Mouse (Mus musculus): ENCODE results near the gene Ssc4d. TPM values are rescaled to one million over a fixed set of nuclear protein-coding genes. Genes with fewer than 3 reads are reported as not detected.
A peak's percentile ranks its signal among the peaks of the same experiment; 100 is the strongest.

Ssc4d gene
- polyA plus RNA-seq, 1 experiment, result 2.7 TPM

DNA sequence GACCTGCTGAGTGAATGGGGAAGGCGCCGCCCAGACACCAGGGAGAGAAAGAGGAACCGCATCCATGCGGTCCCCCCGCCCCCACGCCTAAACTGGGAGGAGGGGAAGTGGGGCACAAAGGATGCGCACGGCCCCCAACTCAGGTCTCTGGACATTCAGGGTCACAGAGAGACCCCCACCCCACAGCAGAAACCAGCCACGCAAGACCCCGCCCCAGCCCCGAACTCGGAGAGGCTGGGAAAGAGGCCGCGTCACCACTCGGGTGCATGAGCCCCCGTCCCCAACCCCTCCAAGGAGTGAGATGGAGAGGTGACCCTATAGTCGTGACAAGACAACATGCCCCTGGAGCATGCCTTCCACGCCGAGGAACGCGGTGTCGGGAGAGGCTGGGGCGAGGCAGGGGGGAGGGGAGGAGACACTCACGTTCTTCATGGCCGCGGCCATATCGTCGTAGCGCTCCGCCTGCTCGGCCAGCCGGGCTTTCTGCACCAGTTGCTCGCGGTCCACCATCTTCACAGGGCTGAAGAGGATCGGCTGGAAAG, 40.4 kb downstream of the Ssc4d start:
- H3K27ac ChIP-seq (ENCODE audit: insufficient read depth, low read length), result peak overlapping the region; percentile 87
- H3K4me3 ChIP-seq (ENCODE audit: insufficient read depth, low read length), result peak overlapping the region; percentile 96
- TF ChIP-seq CTCF (IDR thresholded peaks at IDR 0.05; ENCODE audit: extremely low read depth, insufficient read depth, low read length) (no peak), POLR2A (IDR thresholded peaks at IDR 0.05; ENCODE audit: extremely low read depth, insufficient read depth, low read length) (0 out of 2 replicates have a peak, but pooled peaks have one; percentile 12)
- H3K4me1 ChIP-seq (ENCODE audit: control insufficient read depth, insufficient read depth, low read length), result peaks cover 2% of the 10 kb centered on the region

DNA sequence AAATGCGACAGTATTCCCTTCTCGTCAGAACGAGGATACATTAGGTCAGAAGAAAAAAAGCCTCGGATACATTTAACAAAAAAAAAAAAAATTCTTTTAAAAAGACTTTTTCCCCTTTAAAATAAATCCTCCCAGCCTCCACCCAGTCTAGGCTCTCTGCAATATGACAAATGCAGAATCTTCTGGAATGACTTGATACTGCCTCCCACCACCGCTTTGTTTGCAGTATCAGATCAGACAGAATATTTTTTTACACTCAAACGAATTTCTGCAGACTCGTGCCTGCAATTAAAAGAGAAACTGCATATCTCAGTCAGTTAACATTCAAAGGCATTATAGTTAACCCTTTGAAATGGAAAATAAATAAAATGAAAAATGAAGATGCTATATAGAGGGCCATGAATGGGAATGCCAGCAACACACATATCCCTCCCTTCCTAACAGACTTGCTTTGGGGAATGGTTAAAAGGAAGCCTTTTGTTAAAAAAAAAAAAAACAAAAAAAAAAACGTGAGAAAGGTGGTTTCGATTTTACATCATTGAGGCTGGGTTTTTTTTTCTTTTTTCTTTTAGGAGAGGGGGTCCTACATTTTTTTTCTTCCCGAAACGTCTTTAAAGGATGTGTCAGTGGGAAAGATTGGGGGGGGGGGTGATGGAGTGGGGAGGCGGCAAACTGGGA, 41.0 kb downstream of the Ssc4d start:
- Histone ChIP-seq H3K27ac (ENCODE audit: insufficient read depth, low read length) (no peak overlapping the region), H3K4me3 (ENCODE audit: insufficient read depth, low read length) (peak overlapping the region; percentile 96), H3K4me1 (ENCODE audit: control insufficient read depth, insufficient read depth, low read length) (peaks cover 2% of the 10 kb centered on the region)
- TF ChIP-seq POLR2A (IDR thresholded peaks at IDR 0.05; ENCODE audit: extremely low read depth, insufficient read depth, low read length), result no peak
- no peak for TF ChIP-seq CTCF (IDR thresholded peaks at IDR 0.05; ENCODE audit: extremely low read depth, insufficient read depth, low read length)

DNA sequence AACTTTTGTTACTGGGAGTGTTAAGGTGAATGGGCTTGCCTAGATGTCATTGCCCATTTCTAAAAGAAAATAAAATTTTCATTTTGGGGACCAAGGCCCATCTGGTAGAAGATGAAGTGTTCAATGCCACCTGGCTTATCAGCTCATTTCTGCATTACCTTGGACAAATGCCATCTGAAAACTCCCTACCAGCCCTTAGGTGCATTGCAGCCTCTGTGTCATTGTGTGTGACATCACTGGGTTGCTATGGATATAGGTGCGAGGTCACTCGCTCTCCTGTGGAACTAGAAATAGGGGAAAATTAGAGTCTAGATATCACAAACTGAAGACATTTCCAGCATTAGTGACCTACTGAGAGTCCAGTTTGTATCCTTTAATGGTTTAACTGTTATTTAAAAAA, 42.0 kb downstream of the Ssc4d start:
- Histone ChIP-seq H3K27ac (ENCODE audit: insufficient read depth, low read length) (no peak overlapping the region), H3K4me1 (ENCODE audit: control insufficient read depth, insufficient read depth, low read length) (peaks cover 2% of the 10 kb centered on the region), H3K4me3 (ENCODE audit: insufficient read depth, low read length) (peak overlapping the region; percentile 96)
- TF ChIP-seq POLR2A (IDR thresholded peaks at IDR 0.05; ENCODE audit: extremely low read depth, insufficient read depth, low read length), result no peak
- no peak for TF ChIP-seq CTCF (IDR thresholded peaks at IDR 0.05; ENCODE audit: extremely low read depth, insufficient read depth, low read length)

DNA sequence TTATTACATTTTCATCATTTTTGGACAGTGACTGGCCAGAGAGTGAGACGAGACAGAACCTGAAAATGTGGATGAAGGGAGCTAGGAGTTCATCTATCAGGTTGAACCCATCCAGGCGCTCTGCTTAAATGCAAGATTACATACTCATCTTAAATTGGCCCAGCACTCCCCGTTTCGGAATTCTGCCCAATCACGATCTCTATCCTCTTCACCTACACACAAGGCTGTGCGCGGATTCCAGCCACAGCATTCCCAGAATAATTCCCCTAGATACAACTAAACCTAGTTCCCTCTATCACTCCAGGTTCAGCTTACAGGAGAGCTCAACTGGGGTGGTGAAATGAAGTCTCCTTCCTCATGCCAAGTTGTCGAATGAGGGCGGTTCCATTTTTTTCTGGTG, 42.8 kb downstream of the Ssc4d start:
- Histone ChIP-seq H3K4me3 (ENCODE audit: insufficient read depth, low read length) (peak overlapping the region; percentile 25), H3K27ac (ENCODE audit: insufficient read depth, low read length) (no peak overlapping the region), H3K4me1 (ENCODE audit: control insufficient read depth, insufficient read depth, low read length) (peaks cover 8% of the 10 kb centered on the region)
- TF ChIP-seq POLR2A (IDR thresholded peaks at IDR 0.05; ENCODE audit: extremely low read depth, insufficient read depth, low read length), result 0 out of 2 replicates have a peak, but pooled peaks have one; percentile 34
- TF ChIP-seq CTCF (IDR thresholded peaks at IDR 0.05; ENCODE audit: extremely low read depth, insufficient read depth, low read length), result no peak

DNA sequence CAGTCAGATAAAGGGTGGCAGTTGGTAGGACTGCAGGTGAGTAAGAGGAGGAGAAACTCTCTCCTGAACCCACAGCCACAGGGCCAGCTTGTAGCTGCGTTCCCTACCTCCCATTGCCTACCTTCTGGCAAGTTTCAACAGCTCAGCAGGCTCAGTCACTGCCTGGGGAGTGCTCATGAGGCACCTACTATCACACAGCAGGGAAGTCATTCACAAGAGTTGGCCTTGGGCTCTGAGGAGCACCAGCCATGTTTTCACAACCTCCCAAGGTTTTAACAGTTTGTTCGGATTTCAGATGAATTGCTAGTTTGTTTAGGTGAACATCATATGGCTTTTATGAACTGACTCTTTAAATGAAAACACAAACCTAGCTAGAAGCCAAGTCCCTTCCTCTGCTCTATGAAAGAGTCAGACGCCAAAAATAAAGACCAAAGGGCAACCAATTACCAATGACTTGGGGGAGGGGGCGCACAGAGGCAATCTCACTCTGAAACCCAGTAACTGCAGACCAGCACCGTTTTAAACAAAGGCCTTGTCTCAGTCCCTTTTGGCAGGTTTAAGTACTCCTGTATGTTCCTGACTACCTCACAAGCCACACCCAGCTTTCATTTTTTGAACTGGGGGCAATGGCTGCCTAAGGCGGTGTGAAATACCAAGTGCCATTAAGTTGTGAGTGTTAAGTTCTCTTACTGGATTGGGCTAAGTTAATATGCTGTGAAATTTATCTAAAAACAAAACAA, 44.5 kb downstream of the Ssc4d start:
- Histone ChIP-seq H3K4me1 (ENCODE audit: control insufficient read depth, insufficient read depth, low read length) (peaks cover 6% of the 10 kb centered on the region), H3K4me3 (ENCODE audit: insufficient read depth, low read length) (no peak overlapping the region), H3K27ac (ENCODE audit: insufficient read depth, low read length) (no peak overlapping the region)
- no peak; the same call in 1 of the 2 replicates for TF ChIP-seq POLR2A (IDR thresholded peaks at IDR 0.05; ENCODE audit: extremely low read depth, insufficient read depth, low read length)
- no peak for TF ChIP-seq CTCF (IDR thresholded peaks at IDR 0.05; ENCODE audit: extremely low read depth, insufficient read depth, low read length)

DNA sequence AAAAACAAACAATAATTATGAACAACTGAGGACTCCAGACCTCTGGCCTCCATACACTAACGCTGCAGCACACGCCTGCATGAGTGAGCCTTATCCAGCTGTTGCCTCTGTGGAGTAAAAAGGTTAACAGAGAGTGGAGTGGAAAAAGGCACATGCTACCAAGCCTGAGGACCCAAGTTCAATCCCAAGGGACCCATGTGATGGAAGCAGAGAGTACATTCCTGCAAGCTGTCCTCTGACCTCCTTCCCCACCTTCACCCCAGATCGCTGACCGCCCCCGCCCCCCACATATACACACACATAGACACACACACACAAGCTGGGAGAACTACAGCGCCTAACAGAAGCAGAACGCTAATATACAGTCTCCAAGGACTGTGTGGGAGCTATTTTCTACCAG, 50.4 kb downstream of the Ssc4d start:
- Histone ChIP-seq H3K4me1 (ENCODE audit: control insufficient read depth, insufficient read depth, low read length) (peaks cover 10% of the 10 kb centered on the region), H3K27ac (ENCODE audit: insufficient read depth, low read length) (no peak overlapping the region), H3K4me3 (ENCODE audit: insufficient read depth, low read length) (no peak overlapping the region)
- TF ChIP-seq POLR2A (IDR thresholded peaks at IDR 0.05; ENCODE audit: extremely low read depth, insufficient read depth, low read length) (no peak), CTCF (IDR thresholded peaks at IDR 0.05; ENCODE audit: extremely low read depth, insufficient read depth, low read length) (no peak)

DNA sequence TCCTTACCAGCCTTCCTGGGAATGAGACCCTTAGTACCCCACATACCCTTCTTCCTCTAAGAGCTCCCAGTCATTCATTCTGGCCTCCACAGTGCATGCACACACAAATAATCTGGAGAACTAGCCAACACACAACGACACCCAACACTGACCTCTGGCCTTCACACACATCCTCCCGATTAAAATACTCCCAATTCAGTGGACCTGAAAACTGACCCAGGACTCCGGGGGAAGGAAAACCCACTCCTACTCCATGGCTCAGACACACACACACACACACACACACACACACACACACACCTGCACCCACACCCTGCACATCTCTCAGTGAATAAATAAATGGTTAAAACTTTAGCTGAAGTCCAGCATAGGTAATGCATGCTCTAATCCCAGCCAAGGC, 54.4 kb downstream of the Ssc4d start:
- no peak for TF ChIP-seq POLR2A (IDR thresholded peaks at IDR 0.05; ENCODE audit: extremely low read depth, insufficient read depth, low read length)
- TF ChIP-seq CTCF (IDR thresholded peaks at IDR 0.05; ENCODE audit: extremely low read depth, insufficient read depth, low read length), result no peak
- H3K27ac ChIP-seq (ENCODE audit: insufficient read depth, low read length), result no peak overlapping the region
- H3K4me1 ChIP-seq (ENCODE audit: control insufficient read depth, insufficient read depth, low read length), result peaks cover 6% of the 10 kb centered on the region
- no peak overlapping the region for H3K4me3 ChIP-seq (ENCODE audit: insufficient read depth, low read length)

DNA sequence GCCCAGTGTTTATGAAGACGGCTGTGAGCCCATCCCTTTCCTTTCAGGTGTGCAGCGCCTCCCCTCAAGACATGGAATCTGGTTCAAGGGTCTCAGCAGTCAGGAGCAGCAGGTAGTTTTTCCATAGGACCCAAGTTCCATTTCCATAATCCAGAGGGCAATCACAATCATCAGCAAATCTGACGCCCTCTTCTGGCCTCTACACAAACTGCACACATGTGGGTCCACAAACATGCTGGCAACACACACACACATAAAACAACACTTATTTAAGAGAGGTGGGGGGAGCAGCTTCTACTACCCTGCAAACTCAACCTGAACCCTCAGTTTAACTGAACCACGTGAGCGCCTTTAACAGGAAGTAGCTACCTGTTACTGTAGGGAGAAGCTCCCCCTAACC, 55.7 kb downstream of the Ssc4d start:
- Histone ChIP-seq H3K4me3 (ENCODE audit: insufficient read depth, low read length) (no peak overlapping the region), H3K4me1 (ENCODE audit: control insufficient read depth, insufficient read depth, low read length) (peaks cover 6% of the 10 kb centered on the region), H3K27ac (ENCODE audit: insufficient read depth, low read length) (no peak overlapping the region)
- TF ChIP-seq CTCF (IDR thresholded peaks at IDR 0.05; ENCODE audit: extremely low read depth, insufficient read depth, low read length) (no peak), POLR2A (IDR thresholded peaks at IDR 0.05; ENCODE audit: extremely low read depth, insufficient read depth, low read length) (no peak)

DNA sequence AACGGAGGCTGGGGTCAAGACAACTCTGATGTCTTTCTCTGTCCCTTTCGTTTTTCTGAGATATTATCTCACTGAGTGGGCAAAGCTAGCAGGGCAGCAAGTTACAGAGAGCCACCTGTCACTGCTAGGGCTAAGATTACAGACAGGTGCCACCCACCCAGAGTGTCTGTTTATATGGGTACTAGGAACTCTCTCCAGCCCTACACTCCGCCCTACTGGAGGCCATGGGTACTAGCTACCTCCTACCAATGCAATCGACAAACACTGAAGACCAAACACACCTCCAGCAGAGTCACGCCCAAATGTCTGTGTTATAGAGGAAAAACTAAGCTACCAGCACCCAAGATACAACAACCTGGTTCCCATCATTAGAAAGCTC, 56.3 kb downstream of the Ssc4d start:
- Histone ChIP-seq H3K27ac (ENCODE audit: insufficient read depth, low read length) (no peak overlapping the region), H3K4me1 (ENCODE audit: control insufficient read depth, insufficient read depth, low read length) (peaks cover 8% of the 10 kb centered on the region), H3K4me3 (ENCODE audit: insufficient read depth, low read length) (no peak overlapping the region)
- no peak for TF ChIP-seq POLR2A (IDR thresholded peaks at IDR 0.05; ENCODE audit: extremely low read depth, insufficient read depth, low read length)
- no peak for TF ChIP-seq CTCF (IDR thresholded peaks at IDR 0.05; ENCODE audit: extremely low read depth, insufficient read depth, low read length)
